Mouse (Mus musculus): ENCODE results near the gene Nenf. TPM values are rescaled to one million over a fixed set of nuclear protein-coding genes. Genes with fewer than 3 reads are reported as not detected.

Nenf gene
- polyA plus RNA-seq (2015; fragmentation: Nextera tagmentation; extraction: Ambion mirVana): 103 and 115 TPM in 2 replicates

DNA sequence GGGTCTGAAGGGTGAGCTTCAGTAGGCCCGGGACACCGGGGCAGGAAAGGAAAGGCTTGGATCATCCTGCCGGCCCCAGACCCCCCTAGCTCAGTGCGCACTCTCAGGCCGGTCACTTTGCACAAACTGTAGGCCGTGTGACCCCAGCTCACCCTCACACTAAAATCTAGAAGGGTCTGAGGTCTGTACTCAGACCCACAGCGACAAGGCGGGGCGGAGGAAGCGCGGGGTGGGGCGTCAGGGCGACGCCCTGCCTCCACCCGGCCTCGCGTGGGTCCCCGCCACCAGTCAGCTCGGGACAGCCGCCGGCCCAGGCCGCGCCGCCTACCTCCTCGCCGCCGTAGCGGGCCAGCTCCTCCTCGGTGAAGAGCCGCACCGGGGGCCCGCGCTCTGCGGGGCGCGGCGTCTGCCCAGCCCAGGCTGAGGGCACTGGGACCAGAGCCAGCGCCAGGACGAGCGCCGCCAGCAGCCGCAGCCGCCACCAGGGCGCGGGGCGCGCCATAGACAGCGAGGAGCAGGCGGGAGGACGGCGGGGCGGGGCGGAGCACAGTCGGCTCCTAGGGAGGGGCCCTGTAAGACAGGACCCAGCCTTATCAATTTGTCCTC, at the start of gene Nenf:
Gene Nenf (minus strand): TSS at position 604 of the 606 bp plus-strand sequence.
- peak within 1 kb of the TSS; percentile 80 for H3K9ac ChIP-seq

DNA sequence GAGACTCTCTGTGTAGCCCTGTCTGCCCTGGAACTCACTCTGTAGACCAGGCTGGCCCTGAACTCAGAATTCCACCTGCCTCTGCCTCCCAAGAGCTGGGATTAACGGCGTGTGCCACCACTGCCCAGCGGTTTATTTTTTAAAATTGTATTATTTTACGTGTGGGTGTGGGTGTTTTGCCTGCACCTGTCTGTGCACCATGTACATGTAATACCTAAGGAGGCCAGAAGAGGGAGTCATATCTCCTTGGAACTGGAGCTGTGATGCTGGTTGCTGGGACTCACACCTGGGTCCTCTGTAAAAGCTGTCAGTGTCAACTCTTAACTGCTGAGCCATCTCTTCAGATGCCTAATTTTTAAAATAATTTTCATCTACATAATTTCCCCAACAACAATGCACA, 46.5 kb upstream of the Nenf start:
- 74% methylated on average over 4 of the region's 4 CpGs for WGBS
- no peak for ATAC-seq (ENCODE audit: borderline replicate concordance, extremely low read depth, low FRiP score, low TSS enrichment)
- Histone ChIP-seq H3K9me3 (no peaks in the 10 kb centered on the region), H3K36me3 (peaks cover 19% of the 10 kb centered on the region; the same call in 1 of the 2 replicates), H3K4me3 (no peak overlapping the region), H3K27me3 (no peaks in the 10 kb centered on the region), H3K4me1 (no peaks in the 10 kb centered on the region), H3K27ac (no peak overlapping the region), H3K9ac (no peak overlapping the region), H3K4me2 (no peak overlapping the region)

More for the DNA sequence above, at the start of gene Nenf:
- under 1% methylated on average over 54 of the region's 54 CpGs for WGBS
- no peaks in the 10 kb centered on the region for H3K27me3 ChIP-seq
- peak; percentile 94 for ATAC-seq (ENCODE audit: borderline replicate concordance, extremely low read depth, low FRiP score, low TSS enrichment)
- no peaks in the 10 kb centered on the region for H3K36me3 ChIP-seq
- peak within 1 kb of the TSS; percentile 66 for H3K4me2 ChIP-seq
- peak within 1 kb of the TSS; percentile 64 for H3K4me3 ChIP-seq
- no peaks in the 10 kb centered on the region for H3K9me3 ChIP-seq
- H3K4me1 ChIP-seq: peaks cover 6% of the 10 kb centered on the region; the same call in 1 of the 2 replicates
- peak within 1 kb of the TSS; percentile 87 for H3K27ac ChIP-seq

DNA sequence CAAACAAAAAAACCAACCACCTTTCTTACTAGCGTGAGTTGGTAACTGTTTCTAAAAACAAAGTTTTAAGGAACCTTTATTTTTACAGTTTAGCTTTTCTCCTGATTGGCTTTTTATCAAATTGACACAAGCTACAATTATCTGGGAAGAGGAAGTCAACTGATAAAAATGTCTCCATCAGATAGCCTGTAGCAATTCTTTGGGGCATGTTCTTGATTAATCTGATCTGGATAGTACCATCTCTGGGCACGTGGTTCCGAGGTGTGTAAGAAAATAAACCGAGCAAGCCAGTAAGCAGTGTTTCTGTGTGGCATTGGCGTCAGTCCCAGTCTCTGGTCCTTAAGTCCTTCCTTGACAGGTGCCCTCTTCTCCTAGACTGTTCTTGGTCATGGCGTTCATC, 44.4 kb upstream of the Nenf start:
- Histone ChIP-seq H3K27me3 (no peaks in the 10 kb centered on the region), H3K27ac (no peak overlapping the region), H3K4me1 (no peaks in the 10 kb centered on the region), H3K36me3 (peaks cover 36% of the 10 kb centered on the region), H3K9me3 (no peaks in the 10 kb centered on the region), H3K4me3 (no peak overlapping the region), H3K9ac (no peak overlapping the region), H3K4me2 (no peak overlapping the region)
- 83% methylated on average over 6 of the region's 6 CpGs for WGBS
- no peak for ATAC-seq (ENCODE audit: borderline replicate concordance, extremely low read depth, low FRiP score, low TSS enrichment)

DNA sequence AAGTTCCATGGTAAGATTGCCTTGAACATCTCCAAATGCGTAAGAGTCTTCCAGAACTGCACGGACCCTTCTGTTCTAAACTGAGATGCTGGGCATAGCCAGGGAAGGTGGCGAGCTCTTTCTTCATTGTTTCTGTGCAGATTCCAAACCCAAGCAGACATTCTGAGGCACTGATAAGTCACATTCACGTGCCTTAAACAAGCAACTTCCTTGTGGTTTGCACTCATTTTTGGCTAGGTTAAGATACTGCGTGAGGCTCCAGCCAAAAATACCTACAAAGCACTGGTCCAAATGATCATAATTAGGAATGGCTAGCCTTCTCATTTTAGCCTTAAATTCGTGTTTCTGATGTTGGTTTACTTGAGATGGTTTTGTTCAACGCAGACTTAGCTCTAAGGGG, 41.5 kb upstream of the Nenf start:
- Histone ChIP-seq H3K27ac (no peak overlapping the region), H3K4me1 (no peaks in the 10 kb centered on the region), H3K27me3 (no peaks in the 10 kb centered on the region), H3K4me3 (no peak overlapping the region), H3K9me3 (no peaks in the 10 kb centered on the region), H3K36me3 (peaks cover 58% of the 10 kb centered on the region), H3K4me2 (no peak overlapping the region), H3K9ac (no peak overlapping the region)
- no peak for ATAC-seq (ENCODE audit: borderline replicate concordance, extremely low read depth, low FRiP score, low TSS enrichment)
- WGBS: 79% methylated on average over 7 of the region's 7 CpGs

DNA sequence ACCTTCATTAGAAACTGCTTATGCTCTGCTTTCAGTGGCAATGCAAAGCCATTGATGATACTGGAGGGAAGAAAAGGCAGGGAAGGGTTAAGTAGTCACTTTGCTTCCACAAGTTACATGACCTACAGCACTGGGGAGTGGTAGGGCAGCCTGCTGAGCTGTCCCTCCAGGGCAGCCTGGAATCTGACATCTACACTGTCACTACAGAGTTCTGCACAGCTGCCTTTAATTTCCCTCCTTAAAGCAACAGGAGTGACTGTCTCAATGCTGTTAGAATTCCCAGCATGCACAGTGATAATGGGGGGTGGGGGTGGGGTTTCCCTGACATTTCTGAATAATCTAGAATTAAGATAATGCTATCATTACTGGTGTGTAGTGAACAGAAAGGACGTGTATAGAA, 38.9 kb upstream of the Nenf start:
- ATAC-seq (ENCODE audit: borderline replicate concordance, extremely low read depth, low FRiP score, low TSS enrichment): no peak
- Histone ChIP-seq H3K4me3 (no peak overlapping the region), H3K36me3 (peaks cover 74% of the 10 kb centered on the region), H3K9ac (no peak overlapping the region), H3K4me1 (no peaks in the 10 kb centered on the region), H3K27me3 (no peaks in the 10 kb centered on the region), H3K27ac (no peak overlapping the region), H3K4me2 (no peak overlapping the region), H3K9me3 (no peaks in the 10 kb centered on the region)
- 66% methylated on average over 1 of the region's 1 CpGs for WGBS

DNA sequence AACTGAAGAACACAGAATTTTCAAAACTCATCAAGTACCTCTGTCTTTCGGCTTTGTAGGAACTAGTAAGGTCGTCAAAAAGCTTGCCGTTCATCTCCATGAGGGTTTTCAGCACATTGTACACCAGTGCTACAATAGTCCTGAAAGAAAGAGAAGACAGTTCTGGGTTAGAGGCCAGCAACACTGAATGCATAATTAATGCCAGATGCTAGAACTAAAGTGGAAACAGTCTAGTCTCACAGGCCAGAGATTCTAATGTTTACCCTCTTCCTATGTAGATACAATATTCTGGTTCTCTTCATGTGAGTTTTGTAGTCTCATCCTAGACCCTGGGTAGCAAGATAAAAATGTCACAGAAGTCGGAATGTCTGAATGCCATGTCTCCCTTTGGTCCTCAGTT, 35.8 kb upstream of the Nenf start:
- no peak overlapping the region for H3K4me3 ChIP-seq
- 90% methylated on average over 4 of the region's 4 CpGs for WGBS

DNA sequence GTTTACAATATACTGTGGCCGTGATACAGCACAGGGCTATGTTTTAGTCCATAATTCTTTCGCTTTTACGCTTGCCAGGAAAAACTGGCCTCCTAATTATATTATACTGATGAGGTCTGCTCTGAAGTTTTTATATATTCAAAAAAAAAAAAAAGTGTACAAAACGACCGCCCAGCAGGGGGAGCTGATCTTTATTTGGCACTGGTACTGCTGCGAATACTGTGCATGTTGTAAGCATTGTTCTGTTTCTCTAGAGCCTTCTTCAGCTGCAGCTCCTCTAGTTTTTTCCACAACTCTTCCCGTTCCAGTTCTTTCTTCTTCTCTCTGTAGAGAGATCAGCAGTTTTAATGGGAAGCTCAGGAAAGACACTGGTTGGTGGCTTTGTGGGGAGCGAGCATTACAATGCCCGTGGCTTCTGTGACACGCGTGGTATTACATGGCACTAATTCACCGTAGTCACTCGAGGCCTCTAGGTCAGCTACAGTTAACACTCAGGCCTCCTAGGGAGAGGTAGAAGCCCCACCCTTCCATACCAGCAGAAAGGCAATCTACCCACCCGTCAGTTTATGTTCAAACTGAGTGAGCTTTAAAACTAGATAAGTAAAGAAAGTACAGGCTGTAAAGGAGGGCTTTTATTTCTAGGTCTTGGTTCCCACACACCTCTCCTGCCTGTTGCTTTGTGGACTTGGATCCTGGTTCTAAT, 34.9 kb upstream of the Nenf start:
- H3K27me3 ChIP-seq: no peaks in the 10 kb centered on the region
- no peak overlapping the region for H3K4me3 ChIP-seq
- H3K27ac ChIP-seq: 0 out of 2 replicates have a peak overlapping the region, but pooled peaks have one; percentile 45
- peaks cover 22% of the 10 kb centered on the region for H3K4me1 ChIP-seq
- WGBS: 59% methylated on average over 14 of the region's 14 CpGs
- ATAC-seq (ENCODE audit: borderline replicate concordance, extremely low read depth, low FRiP score, low TSS enrichment): no peak
- no peaks in the 10 kb centered on the region for H3K9me3 ChIP-seq
- peaks cover 60% of the 10 kb centered on the region for H3K36me3 ChIP-seq
- H3K4me2 ChIP-seq: no peak overlapping the region
- H3K9ac ChIP-seq: no peak overlapping the region

More for the DNA sequence above, 35.8 kb upstream of the Nenf start:
- Histone ChIP-seq H3K4me2 (no peak overlapping the region), H3K9ac (no peak overlapping the region), H3K27ac (no peak overlapping the region), H3K36me3 (peaks cover 68% of the 10 kb centered on the region), H3K9me3 (no peaks in the 10 kb centered on the region), H3K4me1 (peaks cover 15% of the 10 kb centered on the region), H3K27me3 (no peaks in the 10 kb centered on the region)
- ATAC-seq (ENCODE audit: borderline replicate concordance, extremely low read depth, low FRiP score, low TSS enrichment): no peak

DNA sequence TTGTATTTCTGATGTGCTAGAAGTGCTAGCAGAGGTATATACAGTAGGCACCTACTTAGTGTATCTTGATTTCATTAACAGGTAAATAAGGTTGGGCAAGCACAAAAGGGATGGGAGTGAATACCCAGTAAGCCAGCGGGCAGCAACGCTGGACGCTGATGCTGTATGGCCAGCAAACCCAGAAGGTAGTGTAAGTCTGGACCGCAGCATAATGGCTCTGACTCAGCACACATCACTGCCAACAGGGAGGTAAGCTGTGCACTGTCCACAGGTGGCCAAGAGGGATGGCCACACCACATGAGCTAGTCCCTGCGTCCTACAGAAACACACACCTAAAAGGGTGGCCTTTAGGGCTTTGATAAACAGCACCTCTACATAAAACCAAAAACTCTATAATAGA, 32.4 kb upstream of the Nenf start:
- Histone ChIP-seq H3K4me3 (no peak overlapping the region), H3K9me3 (no peaks in the 10 kb centered on the region), H3K4me1 (peaks cover 25% of the 10 kb centered on the region), H3K9ac (no peak overlapping the region), H3K27ac (no peak overlapping the region), H3K4me2 (no peak overlapping the region), H3K27me3 (no peaks in the 10 kb centered on the region), H3K36me3 (peaks cover 44% of the 10 kb centered on the region)
- ATAC-seq (ENCODE audit: borderline replicate concordance, extremely low read depth, low FRiP score, low TSS enrichment): no peak
- WGBS: 92% methylated on average over 5 of the region's 5 CpGs

DNA sequence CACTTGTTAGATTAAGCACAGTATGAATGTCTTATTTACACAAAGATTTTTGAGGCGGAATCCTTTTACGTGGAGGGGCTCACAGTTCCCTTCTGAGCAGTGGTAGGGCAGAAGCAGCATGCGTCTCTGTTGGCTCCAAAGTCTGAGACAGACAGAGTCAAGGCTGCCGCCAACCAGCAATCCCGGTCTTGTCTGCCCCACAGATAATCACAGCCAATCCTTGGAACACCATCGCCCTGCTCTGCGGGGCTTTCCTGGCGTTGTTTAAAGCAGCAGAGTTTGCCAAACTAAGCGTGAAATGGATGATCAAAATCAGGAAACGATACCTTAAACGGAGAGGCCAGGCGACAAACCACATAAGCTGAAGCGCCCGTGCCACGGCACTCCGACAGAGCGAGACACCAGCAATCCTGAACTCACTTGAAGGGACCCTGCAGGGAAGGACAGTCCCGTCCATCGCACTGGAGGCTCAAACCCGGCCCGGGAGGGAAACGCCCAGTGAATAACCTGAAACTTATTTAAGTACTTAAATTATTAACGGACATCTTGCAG, 31.6 kb upstream of the Nenf start:
- Histone ChIP-seq H3K4me3 (no peak overlapping the region), H3K4me2 (no peak overlapping the region; the same call in 1 of the 2 replicates), H3K27me3 (no peaks in the 10 kb centered on the region), H3K9ac (no peak overlapping the region), H3K4me1 (peaks cover 25% of the 10 kb centered on the region), H3K27ac (peak overlapping the region; percentile 81), H3K9me3 (no peaks in the 10 kb centered on the region), H3K36me3 (peaks cover 38% of the 10 kb centered on the region)
- WGBS: 56% methylated on average over 23 of the region's 23 CpGs
- ATAC-seq (ENCODE audit: borderline replicate concordance, extremely low read depth, low FRiP score, low TSS enrichment): no peak

DNA sequence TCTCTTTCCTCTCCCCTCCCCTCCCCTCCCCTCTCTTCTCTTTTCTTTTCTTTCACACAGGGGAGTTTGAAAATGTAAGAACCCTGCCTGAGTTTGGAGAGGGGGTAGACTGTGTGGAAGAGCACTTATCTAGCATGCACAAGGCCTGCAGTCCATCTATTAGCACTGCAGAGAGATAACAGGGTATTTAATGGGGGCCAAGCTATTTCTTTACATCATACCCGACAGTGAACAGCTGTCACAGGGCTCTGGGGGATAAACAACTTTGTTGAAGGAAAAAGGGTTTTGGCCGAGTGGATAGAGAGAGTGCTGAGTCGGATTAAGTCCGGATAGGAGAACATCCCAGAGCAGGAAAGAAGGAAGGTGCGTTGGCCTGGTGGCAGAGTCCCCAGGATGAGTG, 31.0 kb upstream of the Nenf start:
- Histone ChIP-seq H3K9me3 (no peaks in the 10 kb centered on the region), H3K36me3 (peaks cover 32% of the 10 kb centered on the region), H3K9ac (no peak overlapping the region), H3K4me3 (no peak overlapping the region), H3K4me2 (no peak overlapping the region), H3K27ac (peak overlapping the region; percentile 81), H3K4me1 (peaks cover 25% of the 10 kb centered on the region), H3K27me3 (no peaks in the 10 kb centered on the region)
- peak; percentile 85 for ATAC-seq (ENCODE audit: borderline replicate concordance, extremely low read depth, low FRiP score, low TSS enrichment)
- WGBS: 12% methylated on average over 5 of the region's 5 CpGs

DNA sequence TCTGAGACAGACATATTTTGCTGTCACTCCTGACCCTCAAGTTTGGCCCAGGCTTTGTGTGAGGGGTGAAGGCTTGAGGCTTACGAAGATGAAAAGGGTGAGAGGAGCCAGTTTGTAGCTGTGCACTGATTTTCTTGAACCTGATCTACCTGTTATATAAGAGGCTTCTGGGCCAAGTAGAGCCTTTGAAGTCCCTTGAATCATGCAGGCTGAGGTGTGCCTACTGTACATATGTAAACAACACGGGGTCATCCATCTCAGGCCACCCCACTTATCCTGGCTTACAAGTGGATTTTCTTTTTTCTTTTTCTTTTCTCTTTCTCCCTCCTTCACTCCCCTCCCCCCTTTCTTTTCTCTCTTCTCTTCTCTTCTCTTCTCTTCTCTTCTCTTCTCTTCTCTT, 30.6 kb upstream of the Nenf start:
- Histone ChIP-seq H3K36me3 (peaks cover 31% of the 10 kb centered on the region), H3K9me3 (no peaks in the 10 kb centered on the region), H3K27ac (peak overlapping the region; percentile 81; the same call in 1 of the 2 replicates), H3K27me3 (no peaks in the 10 kb centered on the region), H3K9ac (no peak overlapping the region), H3K4me3 (no peak overlapping the region), H3K4me1 (peaks cover 25% of the 10 kb centered on the region), H3K4me2 (no peak overlapping the region)
- ATAC-seq (ENCODE audit: borderline replicate concordance, extremely low read depth, low FRiP score, low TSS enrichment): 0 out of 2 replicates have a peak, but pooled peaks have one; percentile 21
- 36% methylated on average over 2 of the region's 2 CpGs for WGBS

DNA sequence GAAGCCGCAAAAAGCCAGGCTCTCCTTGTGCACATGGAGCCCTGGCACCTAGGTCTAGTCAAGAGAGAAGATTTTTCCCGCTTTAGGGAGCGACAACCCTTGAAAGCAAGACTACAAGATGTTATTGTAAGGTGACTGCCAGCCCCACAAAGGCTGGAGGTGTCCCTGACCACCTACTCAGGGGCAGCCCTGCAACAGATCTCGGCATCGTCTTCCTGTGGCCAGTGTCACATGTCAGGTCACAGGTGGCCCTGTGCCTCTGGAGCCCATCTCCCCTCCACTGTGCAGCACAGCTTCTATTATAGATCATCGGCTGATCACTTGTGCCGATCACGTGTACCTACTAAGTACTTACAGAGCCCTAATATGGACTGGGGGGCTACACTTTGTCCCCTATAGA, 29.6 kb upstream of the Nenf start:
- H3K9ac ChIP-seq: no peak overlapping the region

More for the DNA sequence above, 29.6 kb upstream of the Nenf start:
- no peak for ATAC-seq (ENCODE audit: borderline replicate concordance, extremely low read depth, low FRiP score, low TSS enrichment)
- peaks cover 34% of the 10 kb centered on the region for H3K36me3 ChIP-seq
- WGBS: 86% methylated on average over 8 of the region's 8 CpGs
- peaks cover 25% of the 10 kb centered on the region for H3K4me1 ChIP-seq
- no peaks in the 10 kb centered on the region for H3K9me3 ChIP-seq
- no peak overlapping the region for H3K4me2 ChIP-seq
- H3K27ac ChIP-seq: no peak overlapping the region
- H3K4me3 ChIP-seq: no peak overlapping the region
- no peaks in the 10 kb centered on the region for H3K27me3 ChIP-seq
